Mouse (Mus musculus) limb, embryonic 14.5 days (tissue): Measurements from ENCODE around the gene Cib1. TPM values are rescaled to one million over a fixed set of nuclear protein-coding genes. Genes with fewer than 3 reads are reported as not detected.

Experiments used
- ATAC-seq: fragments of 200-750 bp; cut with Nextera tagmentation; 2 replicates; pipeline ENCODE4 v1.8.0; 2017; ENCODE audit warnings: low read depth, moderate number of reproducible peaks, moderate TSS enrichment; ENCODE audit not compliant: low FRiP score
- DNase-seq: peaks from one replicate; pipeline ENCODE4 v3.0.0-alpha.2; 2015; ENCODE audit warnings: low spot score
- H3K27ac ChIP-seq: fragments of 300-500 bp; sonication (generic); replicated peaks from 2 replicates; pipeline ENCODE4 v1.5.1; 2014; ENCODE audit warnings: low read depth, mild to moderate bottlenecking, low read length, moderate library complexity, mixed read lengths
- H3K27me3 ChIP-seq: fragments of 300-500 bp; sonication (generic); 2 replicates; pipeline ENCODE4 v1.6.1; 2014; ENCODE audit warnings: low read length, mixed read lengths; ENCODE audit not compliant: control insufficient read depth, insufficient read depth
- H3K36me3 ChIP-seq: fragments of 300-500 bp; sonication (generic); 2 replicates; pipeline ENCODE4 v1.6.1; 2014; ENCODE audit warnings: mild to moderate bottlenecking, low read length, moderate library complexity, mixed read lengths; ENCODE audit not compliant: control insufficient read depth, insufficient read depth
- H3K4me1 ChIP-seq: fragments of 300-500 bp; sonication (generic); 2 replicates; pipeline ENCODE4 v1.6.1; 2014; ENCODE audit warnings: antibody characterized with exemption, low read length, mixed read lengths; ENCODE audit not compliant: control insufficient read depth, insufficient read depth
- H3K4me2 ChIP-seq: fragments of 300-500 bp; sonication (generic); replicated peaks from 2 replicates; pipeline ENCODE4 v1.6.1; 2014; ENCODE audit warnings: low read depth, mild to moderate bottlenecking, low read length, moderate library complexity; ENCODE audit not compliant: severe bottlenecking
- H3K4me3 ChIP-seq: fragments of 300-500 bp; sonication (generic); replicated peaks from 2 replicates; pipeline ENCODE4 v1.5.1; 2014; ENCODE audit warnings: low read length
- H3K9ac ChIP-seq: fragments of 300-500 bp; sonication (generic); 2 replicates; pipeline ENCODE4 v1.6.1; 2014; ENCODE audit warnings: mild to moderate bottlenecking, low read depth, low read length, moderate library complexity; ENCODE audit not compliant: severe bottlenecking
- H3K9me3 ChIP-seq: fragments of 300-500 bp; sonication (generic); 2 replicates; pipeline ENCODE4 v1.6.1; 2016; ENCODE audit warnings: low read length; ENCODE audit not compliant: control insufficient read depth
- POLR2A ChIP-seq: fragments of 200-500 bp; IDR thresholded peaks from 2 replicates; pipeline ENCODE4 v1.8.0; 2012; ENCODE audit warnings: inconsistent platforms, mild to moderate bottlenecking, moderate library complexity, borderline replicate concordance; ENCODE audit not compliant: insufficient read depth, insufficient read length; ENCODE audit errors: extremely low read depth
- WGBS: fragments of 180-500 bp; shearing (Covaris S2); extraction: QIAGEN DNeasy Blood & Tissue Kit; methylation state at CpG from one replicate; pipeline ENCODE4 v1.1.7; 2014; 5-methylcytosine and 5-hydroxymethylcytosine counted together
- polyA plus RNA-seq, 2 experiments: library from polyadenylated mRNA; depleted of rRNA in 1 of 2; stranded (reverse) in 1 of 2; unstranded in 1 of 2; fragments of >200 nt; fragmentation: Nextera tagmentation in 1 of 2; extraction: Ambion mirVana in 1 of 2; gene quantifications; 2 replicates each; pipeline versions ENCODE4 v1.2.1 to v1.2.3; 2012 to 2014

The Cib1 gene
- polyA plus RNA-seq, 2 experiments, result 37.8 to 66.1 TPM

DNA sequence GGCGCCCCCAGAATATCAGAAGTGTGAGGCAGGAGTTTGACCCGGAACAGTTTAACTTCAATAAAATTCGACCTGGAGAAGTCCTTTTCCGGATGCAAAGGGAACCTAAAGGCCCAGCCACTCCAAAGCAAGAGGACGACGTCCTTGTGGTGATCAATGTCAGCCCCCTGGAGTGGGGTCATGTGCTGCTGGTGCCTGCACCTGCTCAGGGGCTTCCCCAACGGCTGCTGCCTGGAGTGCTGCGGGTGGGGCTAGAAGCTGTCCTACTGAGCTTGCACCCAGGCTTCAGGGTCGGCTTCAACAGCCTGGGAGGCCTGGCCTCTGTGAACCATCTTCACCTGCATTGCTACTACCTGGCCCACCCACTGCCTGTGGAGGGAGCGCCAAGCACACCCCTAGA, 5.9 kb upstream of the Cib1 start:
- no peak for TF ChIP-seq POLR2A
- ATAC-seq (no peak), DNase-seq (no peak)
- WGBS, result 86% methylated on average over 10 of the region's 10 CpGs
- H3K4me3 ChIP-seq, result no peak overlapping the region
- no peaks in the 10 kb centered on the region for H3K27me3 ChIP-seq
- no peak overlapping the region for H3K9ac ChIP-seq
- no peak overlapping the region for H3K27ac ChIP-seq
- no peaks in the 10 kb centered on the region for H3K9me3 ChIP-seq
- peaks cover 23% of the 10 kb centered on the region for H3K36me3 ChIP-seq
- H3K4me1 ChIP-seq, result no peaks in the 10 kb centered on the region
- H3K4me2 ChIP-seq, result no peak overlapping the region

DNA sequence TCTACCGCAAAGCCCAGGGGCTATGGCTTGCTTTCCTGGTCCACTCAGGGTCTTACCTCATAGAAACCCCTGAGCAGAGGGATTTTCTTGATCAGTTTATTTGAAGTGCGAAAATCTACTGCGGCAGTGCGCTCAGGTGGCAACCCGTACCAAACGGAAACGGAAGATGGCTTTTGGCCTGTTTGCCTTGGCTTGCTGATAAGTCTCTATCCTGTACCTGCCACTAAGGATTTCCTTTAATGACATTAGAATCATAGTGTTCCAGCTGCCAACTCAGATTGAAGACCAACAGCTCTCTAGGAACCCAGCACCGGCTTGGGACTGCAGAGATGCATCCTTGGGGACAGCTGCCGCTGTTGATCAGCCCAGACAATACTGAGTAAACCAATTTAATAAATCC, 1.2 kb upstream of the Cib1 start:
- DNase-seq, result no peak
- WGBS, result 78% methylated on average over 9 of the region's 9 CpGs
- no peak for TF ChIP-seq POLR2A

DNA sequence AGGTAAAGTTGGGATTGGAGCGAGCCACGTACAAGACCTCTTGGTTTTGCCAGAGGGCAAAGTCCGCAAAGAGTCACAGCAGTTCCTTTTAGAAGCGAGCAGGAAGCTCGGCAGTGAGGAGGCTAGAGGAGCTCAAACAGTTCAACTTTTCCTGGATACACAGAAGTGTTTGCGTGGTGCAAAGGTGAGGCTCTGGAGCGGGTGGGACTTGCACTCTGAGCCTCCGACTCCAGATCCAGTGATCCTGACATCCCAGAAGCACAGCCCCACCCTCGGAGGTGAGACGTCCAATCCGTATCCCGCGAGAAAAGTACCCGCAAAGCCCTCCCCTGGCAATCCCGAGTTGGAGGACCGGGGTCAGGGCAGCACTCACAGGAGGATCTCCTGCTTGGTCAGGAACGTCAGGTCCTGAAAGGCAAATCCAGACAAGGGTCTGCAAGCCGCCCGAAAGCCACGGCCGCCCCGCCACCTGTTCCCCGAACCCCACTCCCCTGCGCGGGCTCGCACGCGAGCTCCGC, 583 bp downstream of the Cib1 start:
- WGBS, result 0% methylated on average over 26 of the region's 29 CpGs
- H3K27ac ChIP-seq, result no peak overlapping the region
- peaks cover 14% of the 10 kb centered on the region for H3K36me3 ChIP-seq
- H3K9ac ChIP-seq, result peak overlapping the region; percentile 62
- peak overlapping the region; percentile 66 for H3K4me3 ChIP-seq
- H3K4me1 ChIP-seq, result peaks cover 11% of the 10 kb centered on the region
- no peaks in the 10 kb centered on the region for H3K9me3 ChIP-seq
- DNase-seq (no peak), ATAC-seq (peak; percentile 16; the same call in 1 of the 2 replicates)
- TF ChIP-seq POLR2A, result no peak
- no peaks in the 10 kb centered on the region for H3K27me3 ChIP-seq
- H3K4me2 ChIP-seq, result peak overlapping the region; percentile 94

More for the DNA sequence above, 1.2 kb upstream of the Cib1 start:
- ATAC-seq, result no peak
- H3K9ac ChIP-seq, result no peak overlapping the region
- peaks cover 11% of the 10 kb centered on the region for H3K4me1 ChIP-seq
- H3K4me3 ChIP-seq, result no peak overlapping the region; the same call in 1 of the 2 replicates
- H3K27me3 ChIP-seq, result no peaks in the 10 kb centered on the region
- peak overlapping the region; percentile 94; the same call in 1 of the 2 replicates for H3K4me2 ChIP-seq
- no peaks in the 10 kb centered on the region for H3K9me3 ChIP-seq
- peaks cover 6% of the 10 kb centered on the region for H3K36me3 ChIP-seq
- H3K27ac ChIP-seq, result no peak overlapping the region

DNA sequence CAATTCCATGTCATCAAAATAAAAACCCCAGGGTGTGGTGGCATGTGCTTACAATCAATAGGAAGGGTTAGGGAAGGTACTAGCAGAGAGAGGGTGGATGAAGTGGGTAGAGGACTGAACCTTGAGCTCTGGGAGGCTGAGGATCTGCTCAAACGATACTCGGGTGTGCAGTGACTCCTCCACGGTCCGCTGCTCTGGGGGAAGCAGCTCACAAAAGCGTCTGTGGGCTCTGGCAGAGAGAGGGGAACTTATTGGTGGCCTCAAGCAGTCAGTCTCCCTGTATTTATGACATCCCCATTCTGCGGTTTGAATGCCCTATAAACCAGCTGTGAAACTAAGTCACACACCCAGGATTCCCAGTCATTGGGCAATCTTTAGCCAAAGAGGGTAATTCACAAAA, 2.4 kb downstream of the Cib1 start:
- Histone ChIP-seq H3K4me2 (no peak overlapping the region), H3K4me1 (peaks cover 11% of the 10 kb centered on the region), H3K9ac (no peak overlapping the region), H3K9me3 (no peaks in the 10 kb centered on the region), H3K4me3 (no peak overlapping the region), H3K27me3 (no peaks in the 10 kb centered on the region), H3K36me3 (peaks cover 25% of the 10 kb centered on the region), H3K27ac (no peak overlapping the region)
- DNase-seq (no peak), ATAC-seq (no peak)
- 51% methylated on average over 6 of the region's 6 CpGs for WGBS
- no peak for TF ChIP-seq POLR2A

DNA sequence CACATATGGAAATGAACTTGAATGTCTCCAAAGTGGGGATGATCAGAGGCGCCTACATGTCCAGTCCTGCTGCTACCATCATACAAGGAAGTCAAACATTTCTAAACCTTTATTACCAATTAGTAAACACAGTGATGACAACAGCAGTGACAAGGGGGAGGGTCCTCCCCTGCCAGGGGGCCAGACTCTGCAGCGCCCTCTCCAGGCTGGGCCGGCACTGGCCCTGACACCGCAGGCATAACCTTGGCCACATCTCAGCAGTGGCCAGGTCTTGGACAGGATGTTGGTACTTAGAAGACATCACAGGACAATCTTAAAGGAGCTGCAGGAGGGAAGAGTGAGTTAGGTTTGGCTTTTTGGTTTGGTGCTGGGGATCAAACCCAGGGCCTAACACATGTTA, 5.5 kb downstream of the Cib1 start:
- TF ChIP-seq POLR2A, result no peak
- no peak overlapping the region for H3K27ac ChIP-seq
- WGBS, result 92% methylated on average over 4 of the region's 4 CpGs
- no peak overlapping the region for H3K4me3 ChIP-seq
- DNase-seq (no peak), ATAC-seq (no peak)
- no peaks in the 10 kb centered on the region for H3K27me3 ChIP-seq
- H3K36me3 ChIP-seq, result peaks cover 53% of the 10 kb centered on the region
- H3K9ac ChIP-seq, result no peak overlapping the region
- H3K9me3 ChIP-seq, result no peaks in the 10 kb centered on the region
- H3K4me2 ChIP-seq, result no peak overlapping the region
- H3K4me1 ChIP-seq, result peaks cover 9% of the 10 kb centered on the region; the same call in 1 of the 2 replicates

DNA sequence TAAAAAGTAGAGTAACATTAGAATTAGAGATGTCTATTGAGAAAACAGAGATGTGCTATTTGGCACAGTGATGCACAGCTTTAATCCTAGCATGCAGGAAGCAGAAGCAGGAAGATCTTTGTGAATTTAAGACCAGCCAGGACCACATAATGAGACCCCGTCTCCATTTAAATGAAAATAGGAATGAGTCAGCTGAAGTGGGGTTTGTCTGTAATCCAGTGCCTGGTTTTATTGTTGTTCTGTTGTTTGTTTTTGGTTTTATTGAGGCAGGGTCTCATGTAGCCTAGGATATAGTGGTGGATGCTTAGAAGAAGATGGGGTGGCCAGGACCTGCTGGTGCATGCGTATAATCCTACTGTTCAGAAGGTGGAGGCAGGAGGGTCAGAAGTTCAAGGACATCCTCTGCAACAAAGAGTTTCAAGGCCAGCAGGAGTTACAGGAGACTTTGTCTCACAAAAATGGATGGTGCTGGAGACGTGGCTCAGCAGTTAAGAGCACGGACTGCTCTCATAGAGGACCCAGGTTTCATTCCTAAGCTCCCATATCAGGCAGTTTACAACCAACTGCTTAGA, 11.3 kb downstream of the Cib1 start:
- no peak for ATAC-seq
- H3K36me3 ChIP-seq, result peaks cover 88% of the 10 kb centered on the region

More for the DNA sequence above, 11.3 kb downstream of the Cib1 start:
- Histone ChIP-seq H3K9ac (no peak overlapping the region), H3K4me3 (no peak overlapping the region), H3K4me2 (no peak overlapping the region), H3K4me1 (no peaks in the 10 kb centered on the region), H3K27me3 (no peaks in the 10 kb centered on the region), H3K9me3 (no peaks in the 10 kb centered on the region), H3K27ac (no peak overlapping the region)
- TF ChIP-seq POLR2A, result no peak
- 87% methylated on average over 4 of the region's 4 CpGs for WGBS
- DNase-seq, result no peak
